Comparison of ENCODE assay signal across 9 mouse cellular contexts in the genomic region with DNA sequence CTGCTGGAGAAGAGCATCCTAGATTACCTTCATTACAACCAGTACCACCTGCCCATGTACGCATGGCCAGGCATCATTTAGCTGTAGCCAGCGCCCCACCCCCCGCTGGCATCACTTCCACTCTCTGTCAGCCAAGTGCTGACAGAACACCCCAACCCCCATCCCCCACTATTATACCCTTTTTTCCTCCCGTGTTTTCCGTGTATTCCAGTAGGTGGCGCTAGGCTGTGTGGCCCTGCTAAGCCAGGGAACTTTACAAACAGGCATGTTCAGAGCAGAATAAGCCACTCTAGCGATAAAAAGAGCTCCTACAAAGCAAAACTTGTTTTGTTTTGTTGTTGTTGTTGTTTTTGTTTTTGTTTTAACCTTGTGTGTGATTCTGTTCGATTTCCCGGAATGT. TPM values are rescaled to one million over a fixed set of nuclear protein-coding genes. Genes with fewer than 3 reads are reported as not detected.
A peak's percentile ranks its signal among the peaks of the same experiment; 100 is the strongest.
DNase-seq lines count a peak whose midpoint lies in the region; ATAC-seq and TF ChIP-seq lines count a peak whose summit lies in the region.
"Had no signal": no experiment of that assay in that cellular context is flagged by ENCODE, and none has a peak within 500 bp of the region (broad histone marks: within the 10 kb centered on the region; RNA-seq: fewer than 3 reads in every experiment).

No protein-coding gene starts in this region.

- intact Hi-C loops in gastrocnemius, postnatal 14 days (cut with DNase I; ENCODE audit: low total_unique reads) = loop anchor here (10.0 kb wide), 1 partner anchor 200 kb away; no protein-coding TSS in a partner anchor
- intact Hi-C loops in left cerebral cortex, postnatal 4 days (cut with DNase I) = no loop called here

- no peak overlapping the region for H3K4me2 ChIP-seq in forebrain, postnatal 0 days (ENCODE audit: low read depth)

- no peak overlapping the region for H3K4me3 ChIP-seq in forebrain, postnatal 0 days (ENCODE audit: low read depth, low read length)

- 2% methylated on average over 9 of the region's 9 CpGs for WGBS in forebrain, postnatal 0 days

- DNase-seq in gastrocnemius, postnatal 14 days = peak; percentile 8
- no peak for DNase-seq in gastrocnemius, adult 8-10 months (ENCODE audit: low spot score in 2 of 2)
- DNase-seq in cerebellum, adult 11-12 months = peak; percentile 21
- peak; percentile 85 for DNase-seq in forebrain, postnatal 0 days
- DNase-seq in left cerebral cortex, postnatal 4 days = peak; percentile 73
- DNase-seq in ovary, postnatal 14 days (ENCODE audit: low spot score) = no peak

- H3K27ac ChIP-seq in forebrain, postnatal 0 days (ENCODE audit: low read depth, low read length) = no peak overlapping the region

- no peaks in the 10 kb centered on the region for H3K9me3 ChIP-seq in forebrain, postnatal 0 days (ENCODE audit: low read length)

- peak; percentile 87 for ATAC-seq in CD4-positive, CD25-positive, alpha-beta regulatory T cell, adult 4 months
- peak; percentile 60 for ATAC-seq in forebrain, postnatal 0 days
- ATAC-seq in neutrophil, adult 5-6 weeks (ENCODE audit: extremely low read depth, insufficient number of reproducible peaks, low FRiP score, poor library complexity, severe bottlenecking) = peak; percentile 79

- H3K36me3 ChIP-seq in forebrain, postnatal 0 days (ENCODE audit: insufficient read depth) = no peaks in the 10 kb centered on the region

- peaks cover 8% of the 10 kb centered on the region for H3K4me1 ChIP-seq in forebrain, postnatal 0 days (ENCODE audit: insufficient read depth)

- no peak overlapping the region for H3K9ac ChIP-seq in forebrain, postnatal 0 days

- TF ChIP-seq CTCF in forebrain, postnatal 0 days (IDR thresholded peaks at IDR 0.05; ENCODE audit: low read depth) = peak; percentile 91

- no peaks in the 10 kb centered on the region for H3K27me3 ChIP-seq in forebrain, postnatal 0 days (ENCODE audit: insufficient read depth, low read length)

RNA-seq across cellular contexts. Expression of gene Insm1, which starts 7.0 kb away (rescaled TPM):
- not detected for total RNA-seq in gastrocnemius, postnatal 14 days (2021)
- total RNA-seq in gastrocnemius, adult 8-10 months (2022) = not detected
- polyA plus RNA-seq in CD4-positive, CD25-positive, alpha-beta regulatory T cell, adult 4 months (2017; shearing (Covaris generic)) = not detected
- 16.8 and 30.8 TPM in 2 replicates for total RNA-seq in forebrain, postnatal 0 days (2014; rRNA removed)
- 4.6 and 4.8 TPM in 2 replicates for polyA plus RNA-seq in forebrain, postnatal 0 days (2015; fragmentation: Nextera tagmentation; extraction: Ambion mirVana)
- 10 to 100 TPM; 11.6 to 14.7 TPM for total RNA-seq in left cerebral cortex, postnatal 4 days (2021)
- not detected in 2 replicates for total RNA-seq in neutrophil, adult 5-6 weeks (2017)
- total RNA-seq: heart, postnatal 36 days had no signal

Comparison
In these comparisons a context has a peak if more than half of its experiments do, and no peak if none do; other contexts are left out.
1. DNase-seq: peak in gastrocnemius, postnatal 14 days (single experiment), cerebellum, adult 11-12 months (single experiment), forebrain, postnatal 0 days (single experiment) and left cerebral cortex, postnatal 4 days (single experiment); none in gastrocnemius, adult 8-10 months (0 of 2) and ovary, postnatal 14 days (single experiment).
2. RNA of gene Insm1, which starts 7.0 kb away (total RNA-seq): 16.8 to 30.8 TPM in forebrain, postnatal 0 days and 11.6 to 14.7 TPM in left cerebral cortex, postnatal 4 days; not detected in gastrocnemius, postnatal 14 days, not detected in gastrocnemius, adult 8-10 months and not detected in neutrophil, adult 5-6 weeks; every median in the first group is over 10 times any median in the second.
3. Peak in every context shown above with its lines, with median percentiles within 50 percentile points of each other: ATAC-seq.